Mouse (Mus musculus) cortical plate, adult 2 months (tissue): ENCODE measurements around the gene Pnrc2. TPM values are rescaled to one million over a fixed set of nuclear protein-coding genes. Genes with fewer than 3 reads are reported as not detected.

Experiments used
- H3K27ac ChIP-seq: fragments of 200-500 bp; 2 replicates; pipeline ENCODE4 v1.5.1; 2012; ENCODE audit warnings: low read length, control low read depth, inconsistent platforms; ENCODE audit not compliant: insufficient read depth
- H3K4me1 ChIP-seq: fragments of 200-500 bp; 2 replicates; pipeline ENCODE4 v1.6.1; 2011; ENCODE audit warnings: low read length; ENCODE audit not compliant: control insufficient read depth, insufficient read depth
- H3K4me3 ChIP-seq: fragments of 200-500 bp; 2 replicates; pipeline ENCODE4 v1.5.1; 2011; ENCODE audit warnings: mild to moderate bottlenecking, low read length, control low read depth; ENCODE audit not compliant: insufficient read depth
- CTCF ChIP-seq: fragments of 200-500 bp; IDR thresholded peaks from 2 replicates; pipeline ENCODE4 v1.5.1; 2011; ENCODE audit warnings: mild to moderate bottlenecking, control low read depth, low read length; ENCODE audit not compliant: insufficient read depth; ENCODE audit errors: extremely low read depth
- POLR2A ChIP-seq: fragments of 200-500 bp; IDR thresholded peaks from 2 replicates; pipeline ENCODE4 v1.6.1; 2011; ENCODE audit warnings: mild to moderate bottlenecking, low read length, control low read depth; ENCODE audit not compliant: insufficient read depth; ENCODE audit errors: extremely low read depth
- polyA plus RNA-seq: library from polyadenylated mRNA; depleted of rRNA; stranded (reverse); fragments of >200 nt; gene quantifications from 2 replicates; pipeline ENCODE4 v1.2.3, GENCODE M21; 2012

Pnrc2 gene
- polyA plus RNA-seq, 1 experiment, result 55.4 TPM

DNA sequence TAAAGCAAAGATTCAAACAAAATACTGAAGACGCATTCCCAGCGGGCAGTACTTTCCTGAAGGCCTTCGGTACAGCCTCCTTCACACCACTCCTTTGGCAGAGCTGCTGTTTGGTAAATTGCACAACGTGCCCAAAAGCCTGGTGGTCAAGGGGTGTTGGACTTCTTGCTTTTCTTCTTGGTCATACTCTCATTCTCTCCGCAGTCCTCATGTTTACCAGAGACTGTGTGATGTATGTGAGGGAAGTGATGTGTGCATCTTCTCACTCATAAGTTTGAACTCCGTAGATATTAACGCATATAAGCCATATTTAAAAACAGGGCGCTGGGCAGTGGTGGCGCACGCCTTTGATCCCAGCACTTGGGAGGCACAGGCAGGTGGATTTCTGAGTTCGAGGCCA is 19.0 kb downstream of the Pnrc2 start:
- Histone ChIP-seq H3K27ac (no peak overlapping the region), H3K4me3 (no peak overlapping the region), H3K4me1 (peaks cover 3% of the 10 kb centered on the region; the same call in 1 of the 2 replicates)
- no peak for TF ChIP-seq CTCF
- TF ChIP-seq POLR2A, result no peak

DNA sequence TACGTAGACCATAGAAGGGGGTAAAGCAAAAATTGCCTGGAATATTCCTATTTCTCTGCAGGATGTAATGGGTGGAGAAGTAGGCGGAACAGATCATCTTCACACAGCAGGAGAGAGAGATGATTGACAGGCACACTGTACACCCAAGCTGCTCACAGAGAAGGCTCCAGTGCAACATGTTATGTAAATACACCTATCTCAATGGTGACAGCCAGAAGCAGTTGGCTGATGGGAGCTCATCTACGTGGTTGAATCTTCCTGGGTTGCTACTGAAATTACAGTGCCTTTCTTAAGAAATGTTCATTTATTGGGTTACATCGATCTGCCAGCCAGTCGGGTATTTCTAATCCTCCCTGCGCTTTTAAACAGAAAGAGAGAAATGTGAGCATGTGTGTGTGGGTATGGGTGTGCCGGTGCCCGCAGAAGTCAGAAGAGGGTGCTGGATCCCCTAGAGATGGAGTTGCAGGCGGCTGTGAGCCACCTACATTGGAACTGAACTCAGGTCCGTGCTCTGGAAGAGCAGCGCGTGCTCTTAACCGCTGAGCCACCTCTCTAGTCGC is 19.6 kb downstream of the Pnrc2 start:
- no peak overlapping the region for H3K27ac ChIP-seq
- peaks cover 2% of the 10 kb centered on the region; the same call in 1 of the 2 replicates for H3K4me1 ChIP-seq
- H3K4me3 ChIP-seq, result no peak overlapping the region
- TF ChIP-seq CTCF, result no peak
- peak; percentile 37; the same call in 1 of the 2 replicates for TF ChIP-seq POLR2A

DNA sequence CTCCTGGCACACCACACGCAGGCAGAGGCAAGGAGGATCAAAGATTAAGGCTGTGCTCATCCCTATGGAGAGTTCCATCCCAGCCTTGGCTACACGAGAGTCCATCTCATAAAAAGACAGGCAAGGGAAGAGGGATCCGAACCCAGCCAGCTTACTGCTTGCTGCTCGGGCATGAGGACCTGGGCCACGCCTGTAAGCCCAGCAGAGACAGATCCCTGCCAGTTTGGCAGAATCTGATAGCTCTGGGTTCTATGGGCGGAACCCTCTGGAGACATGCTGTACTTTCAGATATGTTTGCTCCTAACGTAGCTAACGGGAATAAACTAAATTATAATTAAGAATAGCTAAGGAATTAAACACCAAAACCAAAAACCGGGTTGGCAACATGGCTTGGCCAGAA is 21.7 kb downstream of the Pnrc2 start:
- no peak overlapping the region for H3K27ac ChIP-seq
- H3K4me1 ChIP-seq, result peaks cover 2% of the 10 kb centered on the region; the same call in 1 of the 2 replicates
- H3K4me3 ChIP-seq, result no peak overlapping the region
- TF ChIP-seq POLR2A (no peak), CTCF (no peak)

DNA sequence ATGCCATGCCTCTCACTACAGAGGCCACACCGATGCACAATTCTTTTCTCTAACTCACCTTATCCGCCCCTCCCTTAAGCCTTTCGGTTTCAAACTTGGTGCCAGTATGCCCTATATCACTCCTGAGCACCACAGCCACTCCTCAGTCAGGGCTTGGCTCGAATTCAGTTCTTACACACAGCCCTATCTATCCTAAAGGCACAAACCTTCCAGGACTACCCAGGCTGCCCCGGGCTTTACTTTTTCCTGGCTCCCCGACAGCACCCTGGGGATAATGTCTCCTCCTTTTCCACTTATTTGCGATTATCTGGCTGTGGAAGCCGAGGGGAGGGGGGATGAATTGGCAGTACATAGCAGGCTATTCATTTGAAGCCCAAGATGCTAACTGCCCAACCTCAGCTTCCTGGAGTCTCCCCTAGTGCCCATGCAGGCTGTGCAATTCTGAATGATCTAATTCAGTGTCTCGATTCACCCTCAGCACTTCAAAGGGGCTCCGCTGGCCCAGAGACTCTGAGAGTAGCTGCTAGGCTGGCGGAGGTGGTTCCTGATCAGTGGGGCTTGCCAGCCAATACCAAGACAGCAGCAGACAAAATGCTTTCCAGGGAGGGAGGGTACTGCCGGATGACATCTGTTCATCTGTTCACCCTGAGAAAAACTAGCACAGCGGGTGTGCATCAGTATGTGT is 23.1 kb downstream of the Pnrc2 start:
- no peak overlapping the region for H3K27ac ChIP-seq
- no peak for TF ChIP-seq POLR2A
- no peak for TF ChIP-seq CTCF
- no peak overlapping the region for H3K4me3 ChIP-seq
- peaks cover 2% of the 10 kb centered on the region; the same call in 1 of the 2 replicates for H3K4me1 ChIP-seq

DNA sequence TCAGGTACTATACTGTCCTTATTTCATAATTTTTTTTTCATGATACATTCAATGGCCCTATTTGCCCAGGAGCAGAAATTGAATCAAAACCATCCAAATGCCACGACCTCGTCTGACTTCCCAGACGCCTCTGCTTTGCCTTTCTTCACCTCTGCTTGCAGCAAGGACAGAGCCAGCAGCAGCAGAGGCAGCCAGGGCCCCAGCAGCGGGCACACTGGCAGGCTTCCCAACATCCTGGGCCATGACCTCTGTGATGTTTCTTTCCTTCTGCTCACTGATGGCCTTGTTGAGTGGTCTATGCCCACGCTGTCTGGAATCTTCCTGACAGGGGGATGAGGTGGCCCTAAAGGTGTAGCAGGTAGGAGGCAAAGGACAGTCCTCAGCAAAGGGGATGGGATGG is 26.1 kb downstream of the Pnrc2 start:
- Histone ChIP-seq H3K4me3 (no peak overlapping the region), H3K27ac (no peak overlapping the region), H3K4me1 (peaks cover 2% of the 10 kb centered on the region; the same call in 1 of the 2 replicates)
- TF ChIP-seq CTCF (no peak), POLR2A (no peak)

DNA sequence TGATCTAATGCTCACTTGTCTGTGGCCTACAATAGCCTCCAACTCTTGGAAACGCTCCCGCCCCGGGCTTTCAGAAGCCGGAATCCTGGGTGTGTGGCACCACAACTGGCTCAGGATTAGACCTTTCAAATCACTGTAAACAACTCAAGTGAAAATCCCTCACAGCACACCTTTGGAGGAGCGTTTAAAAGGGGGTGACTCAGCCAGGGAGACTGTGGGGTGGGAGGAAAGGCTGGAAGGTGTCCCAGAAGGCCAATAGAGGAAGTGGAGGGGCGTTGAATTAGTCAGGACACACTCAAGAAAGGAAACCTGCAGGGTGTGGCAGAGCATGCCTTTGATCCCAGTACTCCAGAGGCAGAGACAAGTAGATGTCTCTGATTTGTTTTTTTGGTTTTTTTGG is 29.2 kb downstream of the Pnrc2 start:
- Histone ChIP-seq H3K4me3 (no peak overlapping the region), H3K4me1 (no peaks in the 10 kb centered on the region; the same call in 1 of the 2 replicates), H3K27ac (no peak overlapping the region)
- no peak for TF ChIP-seq CTCF
- TF ChIP-seq POLR2A, result no peak

DNA sequence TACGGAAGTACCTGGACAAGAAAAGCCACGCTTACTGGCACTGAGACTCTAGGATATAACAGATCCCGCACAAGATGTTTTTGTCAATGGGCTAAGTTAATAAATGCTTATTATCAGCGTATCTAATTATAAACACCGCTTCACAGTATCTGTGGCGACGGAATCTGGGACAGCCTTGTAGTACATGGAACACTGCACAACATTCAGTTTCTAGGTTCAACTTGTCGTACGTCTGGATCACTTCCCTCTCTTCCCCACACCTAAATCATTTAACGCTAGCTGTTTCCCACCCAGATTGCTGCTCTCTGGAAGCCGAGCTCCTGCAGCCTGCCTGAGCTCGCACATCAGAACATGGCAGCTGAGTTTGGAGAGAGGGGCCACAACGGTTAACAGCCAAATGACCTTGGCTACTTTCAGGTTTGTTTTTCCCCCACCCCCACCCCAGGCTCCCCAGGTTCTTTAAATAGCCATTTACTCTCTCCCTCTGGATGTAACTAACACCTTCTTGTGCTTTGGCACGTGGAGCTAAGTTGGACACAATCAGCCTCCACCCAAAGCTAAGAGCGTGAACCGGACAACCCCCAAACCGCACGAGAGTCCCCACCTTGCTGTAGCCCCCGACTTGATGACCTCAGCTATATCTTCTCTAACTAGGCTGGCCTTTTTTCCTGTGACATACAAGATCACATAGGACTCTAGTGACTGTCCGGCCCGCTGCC is 34.2 kb downstream of the Pnrc2 start:
- H3K27ac ChIP-seq, result no peak overlapping the region
- no peak for TF ChIP-seq CTCF
- TF ChIP-seq POLR2A, result no peak
- 0 out of 2 replicates have a peak, but pooled peaks cover 1% of the 10 kb centered on the region for H3K4me1 ChIP-seq
- no peak overlapping the region for H3K4me3 ChIP-seq

DNA sequence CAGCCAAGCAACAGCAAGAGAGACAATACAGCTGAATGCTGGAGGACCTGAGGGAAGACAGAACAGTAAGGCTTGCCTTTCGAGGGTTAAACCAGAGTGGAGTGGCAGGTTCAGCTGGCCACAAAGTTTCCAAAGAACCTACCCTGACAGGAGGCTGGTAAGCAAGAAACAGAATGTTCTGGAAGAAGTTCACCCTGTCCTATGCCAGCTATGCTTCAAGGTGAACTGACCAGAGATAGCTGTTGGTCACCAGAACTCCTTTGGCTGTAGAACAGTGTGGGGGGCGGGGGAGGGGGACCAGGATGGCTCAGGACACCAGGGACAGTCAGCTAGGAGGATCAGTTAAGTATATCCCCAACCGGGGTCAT is 34.7 kb downstream of the Pnrc2 start:
- H3K27ac ChIP-seq, result no peak overlapping the region
- 0 out of 2 replicates have a peak, but pooled peaks cover 1% of the 10 kb centered on the region for H3K4me1 ChIP-seq
- H3K4me3 ChIP-seq, result no peak overlapping the region
- TF ChIP-seq POLR2A (no peak), CTCF (no peak)

DNA sequence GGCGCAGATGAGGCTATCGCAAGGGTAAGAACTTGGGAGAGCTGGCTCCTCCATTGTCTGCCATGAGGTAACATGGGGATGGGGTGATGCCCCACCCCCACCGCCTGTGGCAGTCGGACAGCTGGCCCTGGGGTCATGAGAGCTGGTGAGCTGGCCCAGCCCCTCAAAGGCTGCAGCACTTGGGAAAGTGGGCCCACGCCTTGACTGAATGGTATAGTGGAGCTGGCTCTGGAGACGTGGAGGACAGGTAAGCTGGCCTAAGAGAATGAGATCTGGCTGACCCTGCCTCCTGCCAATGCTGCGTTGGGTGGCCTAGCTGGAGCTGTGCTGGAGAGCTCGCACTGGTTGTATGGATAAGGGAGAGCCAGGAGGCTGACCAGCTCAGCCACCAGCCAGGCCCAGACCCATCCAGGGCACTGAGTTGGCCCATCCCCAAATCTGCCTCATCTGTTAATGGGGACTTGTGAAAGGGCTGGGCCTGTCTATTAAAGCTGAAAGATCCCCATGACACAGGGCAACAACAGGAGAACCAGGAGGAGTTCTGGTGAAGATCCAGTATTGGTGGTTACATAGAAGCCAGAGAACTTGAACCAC is 39.4 kb downstream of the Pnrc2 start:
- TF ChIP-seq CTCF (no peak), POLR2A (no peak)
- Histone ChIP-seq H3K27ac (no peak overlapping the region), H3K4me3 (no peak overlapping the region), H3K4me1 (peaks cover 11% of the 10 kb centered on the region)

DNA sequence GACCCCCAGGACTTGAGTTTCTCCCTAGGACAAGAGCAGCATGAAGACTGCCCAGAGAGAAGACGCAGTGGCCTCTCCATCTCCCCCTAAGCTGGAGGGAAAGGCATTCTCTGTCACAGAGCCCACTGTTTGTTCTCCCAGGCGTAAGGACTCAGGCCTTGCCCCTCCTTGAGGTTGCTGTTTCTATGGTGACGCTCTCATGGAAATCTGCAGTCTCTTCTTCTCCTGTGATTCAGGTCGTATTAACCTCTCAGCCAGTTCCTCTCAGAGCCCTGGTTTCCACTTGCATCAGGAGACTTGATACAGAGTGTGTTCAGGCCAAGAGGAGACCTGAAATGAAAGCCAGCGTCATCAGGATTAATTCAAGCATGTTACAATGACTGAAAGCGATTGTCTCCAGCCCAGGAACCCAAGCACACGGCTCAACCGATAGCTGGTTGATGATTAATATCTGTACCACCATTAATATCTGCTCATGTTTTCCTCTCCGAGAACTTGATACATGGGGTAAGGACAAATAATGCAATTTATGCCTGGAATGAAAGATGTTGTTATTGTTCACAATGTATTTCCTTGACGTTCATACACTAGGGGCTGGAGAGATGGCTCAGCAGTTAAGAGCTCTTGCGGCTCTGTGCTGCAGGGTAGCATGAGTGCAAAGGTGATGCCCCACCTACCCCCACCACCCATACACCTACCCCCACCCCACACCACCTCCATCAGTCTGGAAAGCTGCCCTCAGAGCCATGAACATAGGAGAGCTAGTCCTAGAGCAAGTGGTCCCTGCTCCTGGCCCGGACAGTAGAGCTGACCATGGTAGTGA is 40.1 kb downstream of the Pnrc2 start:
- Histone ChIP-seq H3K4me3 (no peak overlapping the region), H3K4me1 (peaks cover 14% of the 10 kb centered on the region), H3K27ac (no peak overlapping the region)
- TF ChIP-seq POLR2A (no peak), CTCF (no peak)
